Mouse (Mus musculus) limb, embryonic 14.5 days (tissue): ENCODE measurements around the gene Aldh3a2. TPM values are rescaled to one million over a fixed set of nuclear protein-coding genes. Genes with fewer than 3 reads are reported as not detected.
A peak's percentile ranks its signal among the peaks of the same experiment; 100 is the strongest.

Source experiments
- ATAC-seq: fragments of 200-750 bp; cut with Nextera tagmentation; 2 replicates; pipeline ENCODE4 v1.8.0; 2017; ENCODE audit warnings: low read depth, moderate number of reproducible peaks, moderate TSS enrichment; ENCODE audit not compliant: low FRiP score
- DNase-seq: peaks from one replicate; pipeline ENCODE4 v3.0.0-alpha.2; 2015; ENCODE audit warnings: low spot score
- H3K27ac ChIP-seq: fragments of 300-500 bp; sonication (generic); replicated peaks from 2 replicates; pipeline ENCODE4 v1.5.1; 2014; ENCODE audit warnings: low read depth, mild to moderate bottlenecking, low read length, moderate library complexity, mixed read lengths
- H3K27me3 ChIP-seq: fragments of 300-500 bp; sonication (generic); 2 replicates; pipeline ENCODE4 v1.6.1; 2014; ENCODE audit warnings: low read length, mixed read lengths; ENCODE audit not compliant: control insufficient read depth, insufficient read depth
- H3K36me3 ChIP-seq: fragments of 300-500 bp; sonication (generic); 2 replicates; pipeline ENCODE4 v1.6.1; 2014; ENCODE audit warnings: mild to moderate bottlenecking, low read length, moderate library complexity, mixed read lengths; ENCODE audit not compliant: control insufficient read depth, insufficient read depth
- H3K4me1 ChIP-seq: fragments of 300-500 bp; sonication (generic); 2 replicates; pipeline ENCODE4 v1.6.1; 2014; ENCODE audit warnings: antibody characterized with exemption, low read length, mixed read lengths; ENCODE audit not compliant: control insufficient read depth, insufficient read depth
- H3K4me2 ChIP-seq: fragments of 300-500 bp; sonication (generic); replicated peaks from 2 replicates; pipeline ENCODE4 v1.6.1; 2014; ENCODE audit warnings: low read depth, mild to moderate bottlenecking, low read length, moderate library complexity; ENCODE audit not compliant: severe bottlenecking
- H3K4me3 ChIP-seq: fragments of 300-500 bp; sonication (generic); replicated peaks from 2 replicates; pipeline ENCODE4 v1.5.1; 2014; ENCODE audit warnings: low read length
- H3K9ac ChIP-seq: fragments of 300-500 bp; sonication (generic); 2 replicates; pipeline ENCODE4 v1.6.1; 2014; ENCODE audit warnings: mild to moderate bottlenecking, low read depth, low read length, moderate library complexity; ENCODE audit not compliant: severe bottlenecking
- H3K9me3 ChIP-seq: fragments of 300-500 bp; sonication (generic); 2 replicates; pipeline ENCODE4 v1.6.1; 2016; ENCODE audit warnings: low read length; ENCODE audit not compliant: control insufficient read depth
- POLR2A ChIP-seq: fragments of 200-500 bp; IDR thresholded peaks from 2 replicates; pipeline ENCODE4 v1.8.0; 2012; ENCODE audit warnings: inconsistent platforms, mild to moderate bottlenecking, moderate library complexity, borderline replicate concordance; ENCODE audit not compliant: insufficient read depth, insufficient read length; ENCODE audit errors: extremely low read depth
- WGBS: fragments of 180-500 bp; shearing (Covaris S2); extraction: QIAGEN DNeasy Blood & Tissue Kit; methylation state at CpG from one replicate; pipeline ENCODE4 v1.1.7; 2014; 5-methylcytosine and 5-hydroxymethylcytosine counted together
- polyA plus RNA-seq, 2 experiments: library from polyadenylated mRNA; depleted of rRNA in 1 of 2; stranded (reverse) in 1 of 2; unstranded in 1 of 2; fragments of >200 nt; fragmentation: Nextera tagmentation in 1 of 2; extraction: Ambion mirVana in 1 of 2; gene quantifications; 2 replicates each; pipeline versions ENCODE4 v1.2.1 to v1.2.3; 2012 to 2014

Gene Aldh3a2
- polyA plus RNA-seq, 2 experiments: 33.5 to 35.5 TPM

DNA sequence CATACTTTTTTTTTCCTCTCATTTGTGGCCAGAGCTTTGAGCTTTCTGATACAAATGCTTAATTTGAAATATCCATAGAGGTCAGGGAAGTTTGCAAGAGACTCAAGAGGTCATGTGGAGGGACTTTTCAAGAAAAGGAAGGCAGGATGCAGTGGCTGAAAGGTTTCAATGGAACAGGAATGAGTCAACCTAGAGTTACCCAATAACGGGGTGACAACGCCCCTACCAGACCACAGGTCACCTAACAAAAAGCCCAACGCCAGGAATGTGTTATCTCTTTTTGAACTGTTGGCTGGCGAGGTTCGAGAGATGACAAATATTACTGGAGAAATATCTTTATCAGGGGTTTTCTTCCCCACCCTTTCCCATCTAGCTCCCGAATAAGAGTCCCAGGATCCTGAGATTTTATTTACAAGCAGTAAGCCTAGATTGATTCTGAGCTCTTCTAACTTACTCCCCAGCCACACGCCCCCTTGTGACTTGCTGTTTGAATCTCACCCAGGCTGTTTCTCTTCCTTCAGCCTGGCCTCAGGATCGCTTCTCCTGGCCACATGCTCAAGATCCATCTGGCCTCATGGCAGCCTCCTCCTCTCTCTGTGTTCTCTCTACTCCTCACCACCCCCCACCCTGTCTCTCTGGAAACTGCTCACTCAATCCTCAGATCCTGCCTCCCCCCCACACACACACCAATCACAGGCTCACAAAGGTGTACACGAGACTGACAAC, 46.9 kb downstream of the Aldh3a2 start:
- H3K4me3 ChIP-seq: no peak overlapping the region
- H3K27ac ChIP-seq: no peak overlapping the region
- 67% methylated on average over 9 of the region's 9 CpGs for WGBS
- H3K4me1 ChIP-seq: no peaks in the 10 kb centered on the region
- H3K9ac ChIP-seq: no peak overlapping the region
- H3K4me2 ChIP-seq: no peak overlapping the region
- ATAC-seq: no peak
- no peak for DNase-seq
- H3K36me3 ChIP-seq: no peaks in the 10 kb centered on the region
- TF ChIP-seq POLR2A: no peak
- no peaks in the 10 kb centered on the region for H3K9me3 ChIP-seq
- no peaks in the 10 kb centered on the region for H3K27me3 ChIP-seq

DNA sequence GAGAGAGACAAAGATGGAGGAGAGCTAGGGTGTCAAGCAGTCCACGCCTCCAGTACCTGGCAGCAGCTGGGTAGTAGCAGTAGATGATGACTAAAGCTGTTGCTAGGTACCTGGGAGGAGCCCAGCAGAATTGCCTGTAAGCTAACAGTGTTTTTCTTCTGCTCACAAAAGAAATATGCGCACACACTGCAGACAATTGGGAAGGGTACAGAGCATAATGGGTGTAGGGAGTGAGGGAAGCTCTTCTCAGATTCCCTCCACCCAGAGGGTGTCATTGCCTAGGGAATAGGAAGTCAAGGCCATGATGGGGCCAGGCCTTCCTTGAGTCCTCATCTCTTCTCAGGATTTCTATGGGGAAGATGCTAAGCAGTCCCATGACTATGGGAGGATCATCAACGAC, 51.3 kb downstream of the Aldh3a2 start:
- Histone ChIP-seq H3K9ac (no peak overlapping the region), H3K4me2 (no peak overlapping the region), H3K27ac (no peak overlapping the region), H3K27me3 (no peaks in the 10 kb centered on the region), H3K9me3 (no peaks in the 10 kb centered on the region), H3K36me3 (no peaks in the 10 kb centered on the region), H3K4me3 (no peak overlapping the region), H3K4me1 (no peaks in the 10 kb centered on the region)
- no peak for TF ChIP-seq POLR2A
- 77% methylated on average over 3 of the region's 3 CpGs for WGBS
- ATAC-seq: no peak
- DNase-seq: no peak

GRCm38 (mm10) chr11:61212102-61212501, 55.2 kb downstream of the Aldh3a2 start:
- H3K36me3 ChIP-seq: no peaks in the 10 kb centered on the region
- TF ChIP-seq POLR2A: no peak
- no peaks in the 10 kb centered on the region for H3K9me3 ChIP-seq
- H3K4me2 ChIP-seq: no peak overlapping the region
- WGBS: 41% methylated on average over 20 of the region's 20 CpGs
- H3K9ac ChIP-seq: no peak overlapping the region
- H3K4me1 ChIP-seq: peaks cover 14% of the 10 kb centered on the region
- ATAC-seq (no peak), DNase-seq (no peak)
- no peak overlapping the region for H3K27ac ChIP-seq
- no peaks in the 10 kb centered on the region for H3K27me3 ChIP-seq
- H3K4me3 ChIP-seq: no peak overlapping the region

DNA sequence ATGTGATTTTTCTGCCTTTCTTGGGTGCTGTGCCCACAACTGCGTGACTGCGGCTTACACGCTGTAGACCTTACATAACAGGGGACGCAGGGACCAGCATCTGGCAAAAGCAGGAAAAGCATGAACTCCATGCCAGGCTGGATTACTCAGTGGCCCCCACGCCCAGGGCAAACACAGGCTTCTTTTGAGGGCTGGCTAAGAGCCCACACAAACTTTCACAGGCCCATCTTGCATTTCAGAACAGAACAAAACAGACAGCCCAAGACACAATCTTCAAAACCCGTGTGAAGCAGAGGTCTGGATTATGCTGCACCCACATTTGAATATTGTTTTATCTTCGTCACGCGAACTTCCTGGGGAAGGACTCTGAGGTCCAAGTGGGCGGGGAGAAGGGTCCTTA, 58.9 kb downstream of the Aldh3a2 start:
- Histone ChIP-seq H3K9ac (no peak overlapping the region), H3K4me1 (peaks cover 18% of the 10 kb centered on the region), H3K4me3 (no peak overlapping the region), H3K4me2 (no peak overlapping the region), H3K9me3 (no peaks in the 10 kb centered on the region), H3K27ac (no peak overlapping the region), H3K36me3 (no peaks in the 10 kb centered on the region), H3K27me3 (no peaks in the 10 kb centered on the region)
- TF ChIP-seq POLR2A: no peak
- WGBS: 82% methylated on average over 10 of the region's 10 CpGs
- ATAC-seq (no peak), DNase-seq (no peak)

DNA sequence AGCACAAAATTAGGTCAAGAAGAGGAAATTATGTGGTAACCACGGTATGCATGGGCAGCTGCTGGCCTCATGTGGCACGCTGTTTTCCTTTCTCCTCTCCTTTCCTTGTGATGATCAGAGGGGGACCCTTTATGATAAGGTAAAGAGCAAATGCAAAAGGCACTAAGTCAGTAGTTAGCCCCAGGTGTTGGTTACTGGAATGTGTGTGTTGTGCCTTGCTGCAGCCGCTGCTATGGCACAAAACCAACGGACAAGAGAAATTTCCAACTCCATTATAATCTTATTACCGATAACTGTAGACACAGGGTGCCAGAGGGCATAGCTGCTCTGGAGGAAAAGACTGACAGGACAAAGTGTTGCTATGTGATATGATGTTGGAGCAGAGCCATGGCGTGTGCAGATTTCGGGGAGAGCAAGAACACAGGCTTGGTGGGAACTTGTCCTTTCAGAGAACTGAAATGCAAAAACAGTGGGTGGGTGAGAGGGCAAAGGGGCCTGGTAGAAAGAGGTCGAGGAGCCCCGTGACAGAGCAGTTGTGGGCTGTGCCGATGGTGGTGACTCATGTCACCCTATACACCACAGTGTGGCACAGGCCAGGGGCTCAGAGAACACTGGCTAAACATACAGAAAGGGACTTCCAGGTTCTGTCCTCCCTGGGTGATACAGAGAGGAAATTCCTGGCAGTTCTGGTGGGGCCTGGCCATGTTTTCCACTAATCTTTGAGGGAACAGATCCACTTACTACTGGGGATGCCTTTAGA, 59.6 kb downstream of the Aldh3a2 start, which contains the start of gene Aldh3a1:
Aldh3a1 (plus strand) TSS at position 51 of the 760 bp plus-strand sequence.
- peak; percentile 20 for DNase-seq
- no peak within 1 kb of the TSS for H3K4me3 ChIP-seq
- no peak within 1 kb of the TSS for H3K9ac ChIP-seq
- no peak for ATAC-seq
- no peaks in the 10 kb centered on the region for H3K36me3 ChIP-seq
- no peak within 1 kb of the TSS for H3K4me2 ChIP-seq
- no peak within 1 kb of the TSS for H3K27ac ChIP-seq
- 38% methylated on average over 10 of the region's 10 CpGs for WGBS
- TF ChIP-seq POLR2A: no peak
- peaks cover 18% of the 10 kb centered on the region for H3K4me1 ChIP-seq
- no peaks in the 10 kb centered on the region for H3K9me3 ChIP-seq
- H3K27me3 ChIP-seq: no peaks in the 10 kb centered on the region
